Mouse (Mus musculus) liver, adult 2 months (tissue): ENCODE measurements around the gene Syf2.
A peak's percentile ranks its signal among the peaks of the same experiment; 100 is the strongest.

Experiments
- CTCF ChIP-seq: fragments of 200-500 bp; IDR thresholded peaks from 2 replicates; pipeline ENCODE4 v1.5.1; 2011; ENCODE audit warnings: low read depth, low read length, control low read depth
- POLR2A ChIP-seq: fragments of 200-500 bp; IDR thresholded peaks from 2 replicates; pipeline ENCODE4 v1.6.1; 2011; ENCODE audit warnings: low read length, control low read depth; ENCODE audit not compliant: insufficient read depth; ENCODE audit errors: extremely low read depth

DNA sequence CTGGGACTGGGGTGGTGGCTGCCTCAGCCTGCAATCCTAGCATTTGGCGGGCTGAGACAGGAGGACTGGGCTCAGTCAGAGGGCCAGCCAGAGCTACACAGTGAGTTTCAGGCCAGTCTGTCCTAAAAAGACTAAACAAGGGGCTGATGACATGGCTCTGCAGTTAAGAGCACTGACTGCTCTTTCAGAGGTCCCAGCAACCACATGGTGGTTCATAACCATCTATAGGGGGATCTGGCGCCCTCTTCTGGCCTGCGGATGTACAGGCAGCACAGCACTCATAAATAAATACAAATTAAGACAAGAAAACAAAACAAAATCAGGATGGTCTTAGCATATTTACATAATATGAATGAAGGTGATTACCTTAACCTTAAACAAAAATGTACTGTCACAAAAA is 17.3 kb upstream of the Syf2 start:
- peak; percentile 84 for TF ChIP-seq CTCF
- TF ChIP-seq POLR2A, result no peak
